Mouse (Mus musculus) heart, adult 2 months (tissue): ENCODE measurements at regions not wholly inside any gene's neighbourhood (a gene's known extent, or its start where the extent isn't known, plus 50 kb on each side); places are given as distances from the start of the nearest gene placed in this dataset.
"Not testable (repeated sequence)": the region's sequence is repeated elsewhere in the genome, so short reads cannot be mapped to it uniquely, and the experiment has no call there.

Experiments
- DNase-seq, 2 experiments: peaks; one replicate each; pipeline ENCODE4 v3.0.0; 2021
- H3K27ac ChIP-seq: fragments of 200-600 bp; 2 replicates; pipeline ENCODE4 v1.8.1; 2022
- H3K27me3 ChIP-seq: fragments of 200-500 bp; 2 replicates; pipeline ENCODE4 v1.6.1; 2012; ENCODE audit warnings: mild to moderate bottlenecking, low read length, inconsistent platforms, mixed read lengths; ENCODE audit not compliant: control insufficient read depth, insufficient read depth
- H3K36me3 ChIP-seq: fragments of 200-500 bp; 2 replicates; pipeline ENCODE4 v1.6.1; 2012; ENCODE audit warnings: low read length, inconsistent platforms; ENCODE audit not compliant: control insufficient read depth, insufficient read depth
- H3K4me1 ChIP-seq: fragments of 200-500 bp; 2 replicates; pipeline ENCODE4 v1.6.1; 2011; ENCODE audit warnings: low read length; ENCODE audit not compliant: control insufficient read depth, insufficient read depth
- H3K4me3 ChIP-seq: fragments of 200-600 bp; 2 replicates; pipeline ENCODE4 v1.8.1; 2022
- H3K79me2 ChIP-seq: fragments of 200-500 bp; replicated peaks from 2 replicates; pipeline ENCODE4 v1.6.1; 2012; ENCODE audit warnings: mild to moderate bottlenecking, inconsistent platforms, low read length, moderate library complexity, mixed read lengths; ENCODE audit not compliant: control insufficient read depth, insufficient read depth
- H3K9ac ChIP-seq: fragments of 200-500 bp; 2 replicates; pipeline ENCODE4 v1.6.1; 2012; ENCODE audit warnings: low read depth, mild to moderate bottlenecking, control low read depth, inconsistent platforms, low read length, mixed read lengths
- CTCF ChIP-seq: fragments of 200-600 bp; IDR thresholded peaks from 2 replicates; pipeline ENCODE4 v1.8.1; 2022; ENCODE audit warnings: antibody characterized with exemption, mild to moderate bottlenecking, moderate library complexity
- EP300 ChIP-seq: fragments of 200-500 bp; IDR thresholded peaks from 2 replicates; pipeline ENCODE4 v1.6.1; 2011; ENCODE audit warnings: low read depth, low read length, control low read depth; ENCODE audit not compliant: insufficient read depth
- POLR2A ChIP-seq: fragments of 200-500 bp; IDR thresholded peaks from 2 replicates; pipeline ENCODE4 v1.6.1; 2011; ENCODE audit warnings: mild to moderate bottlenecking, low read depth, low read length, control low read depth; ENCODE audit not compliant: insufficient read depth
- WGBS: fragments of 180-500 bp; shearing (Covaris S2); methylation state at CpG from one replicate; pipeline ENCODE4 v1.1.7; 2018; 5-methylcytosine and 5-hydroxymethylcytosine counted together
- intact Hi-C: fragments of 180-260 bp; cut with DNase I; formaldehyde crosslinking; loops from one replicate; pipeline ENCODE4 v1.15.1; 2025

GRCm38 (mm10) chr1:185939914-185940313 is 177.2 kb downstream of the Lyplal1 start:
- intact Hi-C loops, result no loop called here
- TF ChIP-seq POLR2A, result no peak
- TF ChIP-seq EP300, result no peak
- TF ChIP-seq CTCF, result no peak
- Histone ChIP-seq H3K79me2 (no peaks in the 10 kb centered on the region), H3K27me3 (no peaks in the 10 kb centered on the region), H3K9ac (no peak overlapping the region), H3K4me1 (no peaks in the 10 kb centered on the region), H3K36me3 (no peaks in the 10 kb centered on the region), H3K27ac (no peak overlapping the region), H3K4me3 (no peak overlapping the region)
- DNase-seq, result no peak
- 55% methylated on average over 3 of the region's 3 CpGs for WGBS

- H3K27me3 ChIP-seq, result no peaks in the 10 kb centered on the region
- no peaks in the 10 kb centered on the region for H3K36me3 ChIP-seq
- TF ChIP-seq POLR2A (no peak), EP300 (no peak), CTCF (no peak)
- DNase-seq, result no peak
- no peaks in the 10 kb centered on the region for H3K4me1 ChIP-seq
- H3K9ac ChIP-seq, result no peak overlapping the region
- H3K4me3 ChIP-seq, result no peak overlapping the region
- H3K27ac ChIP-seq, result no peak overlapping the region
- 75% methylated on average over 1 of the region's 1 CpGs for WGBS
- intact Hi-C loops, result no loop called here
- H3K79me2 ChIP-seq, result no peaks in the 10 kb centered on the region
Observed at GRCm38 (mm10) chr1:185940511-185940910, 176.6 kb downstream of the Lyplal1 start.

GRCm38 (mm10) chr1:185951163-185951562 is 165.9 kb downstream of the Lyplal1 start:
- H3K27ac ChIP-seq, result no peak overlapping the region
- intact Hi-C loops, result no loop called here
- H3K4me3 ChIP-seq, result no peak overlapping the region
- no peaks in the 10 kb centered on the region for H3K4me1 ChIP-seq
- H3K36me3 ChIP-seq, result no peaks in the 10 kb centered on the region
- no peaks in the 10 kb centered on the region for H3K27me3 ChIP-seq
- no peak for TF ChIP-seq POLR2A
- TF ChIP-seq CTCF, result no peak
- no peaks in the 10 kb centered on the region for H3K79me2 ChIP-seq
- H3K9ac ChIP-seq, result no peak overlapping the region
- WGBS, result 73% methylated on average over 1 of the region's 1 CpGs
- DNase-seq, result no peak

DNA sequence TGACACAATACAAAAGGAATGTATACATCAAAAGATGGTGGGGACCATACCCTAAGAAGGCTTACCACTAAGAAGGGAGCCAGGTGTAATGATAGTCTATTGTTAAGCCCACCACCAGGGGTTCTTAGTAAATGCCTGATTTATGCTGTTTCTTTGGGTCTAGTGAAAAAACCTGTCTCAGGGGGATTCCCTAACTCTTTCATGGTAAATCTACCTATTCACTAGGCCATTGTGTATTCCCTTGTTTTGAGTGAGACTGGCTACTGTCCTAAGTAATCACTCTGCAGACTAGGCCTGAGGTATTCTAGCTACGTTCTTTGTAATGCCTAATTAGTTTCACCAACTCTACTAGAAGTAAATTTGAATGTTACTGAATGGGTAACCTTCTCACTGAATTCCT is 161.3 kb downstream of the Lyplal1 start:
- H3K9ac ChIP-seq, H3K4me1 ChIP-seq, H3K36me3 ChIP-seq, DNase-seq, H3K27me3 ChIP-seq, intact Hi-C loops, H3K27ac ChIP-seq, H3K4me3 ChIP-seq, H3K79me2 ChIP-seq: not testable (repeated sequence)
- 67% methylated on average over 1 of the region's 1 CpGs for WGBS

DNA sequence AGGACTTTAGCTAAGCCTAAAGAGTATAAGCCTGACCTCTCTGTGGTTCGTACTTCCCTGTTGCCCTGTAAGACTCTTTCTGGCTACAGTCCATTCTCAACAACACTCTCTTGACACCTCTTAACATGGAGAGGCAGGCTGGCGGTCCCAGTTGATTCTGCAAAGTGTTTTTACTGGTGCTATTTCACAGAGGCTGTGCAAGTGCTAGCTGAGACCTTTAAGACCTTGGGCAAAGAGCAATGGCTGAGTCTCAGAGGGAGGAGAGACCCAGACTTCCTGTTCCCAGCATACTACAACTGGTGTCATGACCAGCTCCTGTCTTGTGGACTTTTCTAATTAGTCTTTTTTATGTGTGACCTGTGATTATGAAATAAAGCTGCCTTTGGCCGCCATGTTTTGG is 159.6 kb downstream of the Lyplal1 start:
- Histone ChIP-seq H3K79me2 (no peaks in the 10 kb centered on the region), H3K4me3 (no peak overlapping the region), H3K27ac (no peak overlapping the region), H3K9ac (no peak overlapping the region), H3K4me1 (no peaks in the 10 kb centered on the region), H3K27me3 (no peaks in the 10 kb centered on the region), H3K36me3 (no peaks in the 10 kb centered on the region)
- DNase-seq, result no peak
- 57% methylated on average over 3 of the region's 3 CpGs for WGBS
- TF ChIP-seq EP300 (no peak), POLR2A (no peak), CTCF (no peak)
- intact Hi-C loops, result no loop called here

DNA sequence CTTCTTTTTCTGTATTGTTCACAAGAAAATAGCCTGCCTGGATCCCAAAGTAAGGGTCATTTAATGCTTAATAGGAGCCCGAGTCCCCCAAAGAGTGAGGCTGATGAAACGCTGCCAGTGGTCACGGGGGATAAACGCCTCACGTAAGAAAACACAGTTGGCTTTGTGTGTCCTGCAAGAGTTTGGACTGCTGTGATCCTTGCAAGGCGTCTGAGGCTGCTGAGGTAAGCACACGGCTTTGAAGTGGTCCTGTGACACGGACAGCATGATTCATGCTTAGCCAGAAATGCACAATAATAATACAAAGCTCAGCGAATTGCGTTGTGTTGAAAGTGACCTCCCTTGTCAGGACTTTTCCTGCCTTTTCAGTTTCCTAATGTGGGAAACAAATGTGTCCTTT is 158.8 kb downstream of the Lyplal1 start:
- Histone ChIP-seq H3K4me3 (no peak overlapping the region), H3K27me3 (no peaks in the 10 kb centered on the region), H3K27ac (no peak overlapping the region), H3K36me3 (no peaks in the 10 kb centered on the region), H3K79me2 (no peaks in the 10 kb centered on the region), H3K4me1 (no peaks in the 10 kb centered on the region), H3K9ac (no peak overlapping the region)
- 80% methylated on average over 10 of the region's 10 CpGs for WGBS
- TF ChIP-seq POLR2A (no peak), EP300 (no peak), CTCF (no peak)
- no peak for DNase-seq
- intact Hi-C loops, result no loop called here

GRCm38 (mm10) chr1:185962606-185963005 is 154.5 kb downstream of the Lyplal1 start:
- Histone ChIP-seq H3K4me1 (no peaks in the 10 kb centered on the region), H3K27me3 (no peaks in the 10 kb centered on the region), H3K79me2 (no peaks in the 10 kb centered on the region), H3K9ac (no peak overlapping the region), H3K4me3 (no peak overlapping the region), H3K36me3 (no peaks in the 10 kb centered on the region), H3K27ac (no peak overlapping the region)
- DNase-seq, result no peak
- WGBS, result 89% methylated on average over 3 of the region's 3 CpGs
- TF ChIP-seq POLR2A, result no peak
- no peak for TF ChIP-seq EP300
- no peak for TF ChIP-seq CTCF
- intact Hi-C loops, result no loop called here
